Mouse (Mus musculus): ENCODE results near the gene Pold2. TPM values are rescaled to one million over a fixed set of nuclear protein-coding genes. Genes with fewer than 3 reads are reported as not detected.
A peak's percentile ranks its signal among the peaks of the same experiment; 100 is the strongest.

Gene Pold2
- polyA plus RNA-seq, 1 experiment from 2014 or later, result 46.8 TPM

- Histone ChIP-seq H3K9me3 (ENCODE audit: control insufficient read depth, low read length) (no peaks in the 10 kb centered on the region), H3K4me1 (replicated peaks; ENCODE audit: control insufficient read depth, insufficient read depth, low read length) (0 out of 2 replicates have a peak, but pooled peaks cover 3% of the 10 kb centered on the region), H3K4me2 (replicated peaks) (no peak overlapping the region), H3K27ac (no peak overlapping the region), H3K9ac (no peak overlapping the region), H3K36me3 (replicated peaks; ENCODE audit: control insufficient read depth, insufficient read depth) (no peaks in the 10 kb centered on the region), H3K4me3 (replicated peaks; ENCODE audit: low read length) (no peak overlapping the region), H3K27me3 (ENCODE audit: control insufficient read depth, insufficient read depth, low read length) (peaks cover 16% of the 10 kb centered on the region)
- ATAC-seq (ENCODE audit: low FRiP score) (no peak), DNase-seq (ENCODE audit: low spot score) (no peak)
- WGBS, result 76% methylated on average over 8 of the region's 8 CpGs
These were observed 21.5 kb downstream of the Pold2 start for GRCm38 (mm10) chr11:5856479-5857130.

- Histone ChIP-seq H3K27me3 (ENCODE audit: control insufficient read depth, insufficient read depth, low read length) (peaks cover 9% of the 10 kb centered on the region), H3K9ac (0 out of 2 replicates have a peak overlapping the region, but pooled peaks have one; percentile 31), H3K27ac (no peak overlapping the region), H3K4me2 (replicated peaks) (no peak overlapping the region), H3K4me3 (replicated peaks; ENCODE audit: low read length) (no peak overlapping the region), H3K9me3 (ENCODE audit: control insufficient read depth, low read length) (no peaks in the 10 kb centered on the region), H3K4me1 (replicated peaks; ENCODE audit: control insufficient read depth, insufficient read depth, low read length) (no peaks in the 10 kb centered on the region), H3K36me3 (replicated peaks; ENCODE audit: control insufficient read depth, insufficient read depth) (no peaks in the 10 kb centered on the region)
- peak; percentile 31; the same call in 1 of the 2 replicates for ATAC-seq (ENCODE audit: low FRiP score)
- 34% methylated on average over 7 of the region's 7 CpGs for WGBS
- DNase-seq (ENCODE audit: low spot score), result no peak
These were observed 22.2 kb downstream of the Pold2 start for GRCm38 (mm10) chr11:5855902-5856301.

GRCm38 (mm10) chr11:5855481-5855880, 22.6 kb downstream of the Pold2 start:
- no peak overlapping the region for H3K4me3 ChIP-seq (replicated peaks; ENCODE audit: low read length)
- H3K9me3 ChIP-seq (ENCODE audit: control insufficient read depth, low read length), result no peaks in the 10 kb centered on the region
- H3K27ac ChIP-seq, result no peak overlapping the region
- H3K36me3 ChIP-seq (replicated peaks; ENCODE audit: control insufficient read depth, insufficient read depth), result no peaks in the 10 kb centered on the region
- H3K4me2 ChIP-seq (replicated peaks), result no peak overlapping the region
- H3K9ac ChIP-seq, result no peak overlapping the region
- DNase-seq (ENCODE audit: low spot score), result peak; percentile 47
- H3K4me1 ChIP-seq (replicated peaks; ENCODE audit: control insufficient read depth, insufficient read depth, low read length), result no peaks in the 10 kb centered on the region
- no peak for ATAC-seq (ENCODE audit: low FRiP score)
- H3K27me3 ChIP-seq (ENCODE audit: control insufficient read depth, insufficient read depth, low read length), result peaks cover 5% of the 10 kb centered on the region

GRCm38 (mm10) chr11:5852314-5852713, 25.8 kb downstream of the Pold2 start:
- Histone ChIP-seq H3K9me3 (ENCODE audit: control insufficient read depth, low read length) (no peaks in the 10 kb centered on the region), H3K4me2 (replicated peaks) (no peak overlapping the region), H3K36me3 (replicated peaks; ENCODE audit: control insufficient read depth, insufficient read depth) (no peaks in the 10 kb centered on the region), H3K9ac (no peak overlapping the region), H3K4me1 (replicated peaks; ENCODE audit: control insufficient read depth, insufficient read depth, low read length) (no peaks in the 10 kb centered on the region), H3K27ac (no peak overlapping the region), H3K27me3 (ENCODE audit: control insufficient read depth, insufficient read depth, low read length) (no peaks in the 10 kb centered on the region), H3K4me3 (replicated peaks; ENCODE audit: low read length) (no peak overlapping the region)
- WGBS, result 39% methylated on average over 1 of the region's 1 CpGs
- DNase-seq (ENCODE audit: low spot score) (no peak), ATAC-seq (ENCODE audit: low FRiP score) (no peak)

DNA sequence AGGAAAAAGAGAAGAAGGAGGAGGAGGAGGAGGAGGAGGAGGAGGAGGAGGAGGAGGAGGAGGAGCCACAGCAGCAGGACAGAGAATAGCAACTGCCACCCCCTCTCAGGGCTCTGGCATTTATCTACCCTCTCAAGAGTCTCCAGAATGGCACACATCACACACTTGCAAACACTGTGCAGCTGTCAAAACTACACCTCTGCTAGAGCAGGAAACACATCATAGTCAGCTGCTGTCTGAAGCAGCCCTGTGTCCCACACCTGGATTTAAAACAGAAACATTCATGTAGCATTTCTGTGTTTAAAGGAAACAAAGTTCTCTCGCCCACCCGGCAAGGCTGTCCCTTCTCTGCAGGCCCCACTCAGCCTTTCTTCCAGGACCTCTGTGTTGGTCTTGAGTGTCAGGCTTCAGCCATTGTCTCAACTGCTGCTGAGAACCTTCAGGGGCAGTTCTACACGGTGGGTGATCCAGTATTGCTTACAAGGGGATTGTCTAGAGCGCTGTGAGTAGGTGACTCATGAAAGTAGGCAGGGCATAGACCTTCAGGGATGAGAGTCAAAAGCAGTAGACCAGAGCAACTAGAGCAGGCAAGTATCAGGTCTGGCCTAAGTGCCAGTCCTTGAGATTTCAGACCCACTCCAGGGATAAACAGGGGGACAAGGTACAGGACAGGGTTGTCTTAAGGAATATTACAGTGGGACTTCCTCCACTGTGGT, 26.9 kb downstream of the Pold2 start:
- 63% methylated on average over 4 of the region's 4 CpGs for WGBS
- no peak overlapping the region for H3K4me2 ChIP-seq (replicated peaks)
- H3K27me3 ChIP-seq (ENCODE audit: control insufficient read depth, insufficient read depth, low read length), result no peaks in the 10 kb centered on the region
- no peaks in the 10 kb centered on the region for H3K9me3 ChIP-seq (ENCODE audit: control insufficient read depth, low read length)
- no peak for DNase-seq (ENCODE audit: low spot score)
- H3K36me3 ChIP-seq (replicated peaks; ENCODE audit: control insufficient read depth, insufficient read depth), result no peaks in the 10 kb centered on the region
- no peak overlapping the region for H3K27ac ChIP-seq
- no peak overlapping the region for H3K4me3 ChIP-seq (replicated peaks; ENCODE audit: low read length)
- no peak for ATAC-seq (ENCODE audit: low FRiP score)
- no peak overlapping the region for H3K9ac ChIP-seq
- H3K4me1 ChIP-seq (replicated peaks; ENCODE audit: control insufficient read depth, insufficient read depth, low read length), result no peaks in the 10 kb centered on the region

DNA sequence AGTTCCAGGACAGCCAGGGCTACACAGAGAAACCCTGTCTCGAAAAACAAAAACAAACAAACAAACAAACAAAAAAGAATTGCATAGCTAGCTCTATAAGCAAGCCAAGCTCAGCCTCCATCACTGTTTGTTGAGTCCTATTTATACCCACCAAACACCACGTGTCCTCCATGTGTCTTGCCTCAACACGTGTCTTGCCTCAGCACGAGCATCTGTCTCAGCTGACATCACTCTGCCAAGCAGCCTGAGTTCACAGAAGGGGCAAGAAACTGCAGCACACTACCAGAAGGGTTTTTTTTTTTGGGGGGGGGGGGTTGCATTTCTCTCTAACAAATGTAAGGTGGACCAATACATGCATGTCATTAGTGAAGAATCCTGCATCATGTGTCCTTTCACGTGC, 27.6 kb downstream of the Pold2 start:
- no peak overlapping the region for H3K4me2 ChIP-seq (replicated peaks)
- ATAC-seq (ENCODE audit: low FRiP score), result no peak
- DNase-seq (ENCODE audit: low spot score), result no peak
- H3K27ac ChIP-seq, result no peak overlapping the region
- no peak overlapping the region for H3K9ac ChIP-seq
- WGBS, result 77% methylated on average over 5 of the region's 5 CpGs
- H3K36me3 ChIP-seq (replicated peaks; ENCODE audit: control insufficient read depth, insufficient read depth), result no peaks in the 10 kb centered on the region
- no peaks in the 10 kb centered on the region for H3K4me1 ChIP-seq (replicated peaks; ENCODE audit: control insufficient read depth, insufficient read depth, low read length)
- no peaks in the 10 kb centered on the region for H3K27me3 ChIP-seq (ENCODE audit: control insufficient read depth, insufficient read depth, low read length)
- no peak overlapping the region for H3K4me3 ChIP-seq (replicated peaks; ENCODE audit: low read length)
- H3K9me3 ChIP-seq (ENCODE audit: control insufficient read depth, low read length), result no peaks in the 10 kb centered on the region

DNA sequence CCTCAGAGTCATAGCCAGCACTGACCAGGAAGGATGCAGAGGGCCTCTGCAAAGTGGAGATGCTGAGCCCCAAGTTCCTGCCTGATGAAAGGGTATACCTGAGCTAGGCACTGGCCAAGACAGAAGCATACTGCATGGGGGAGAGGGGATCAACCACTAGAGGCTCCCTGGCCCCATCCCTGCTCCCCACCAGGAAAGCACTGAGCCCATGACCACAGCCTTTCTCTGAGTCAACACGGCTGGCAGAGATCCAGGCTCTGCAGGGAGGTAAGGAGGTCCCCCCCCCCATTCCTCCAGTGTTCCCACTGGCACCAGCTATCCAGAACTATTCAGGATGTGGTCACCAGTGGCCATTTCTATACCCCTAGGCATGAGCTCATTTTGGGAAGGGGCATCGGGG, 28.8 kb downstream of the Pold2 start:
- Histone ChIP-seq H3K9me3 (ENCODE audit: control insufficient read depth, low read length) (no peaks in the 10 kb centered on the region), H3K4me1 (replicated peaks; ENCODE audit: control insufficient read depth, insufficient read depth, low read length) (no peaks in the 10 kb centered on the region), H3K4me3 (replicated peaks; ENCODE audit: low read length) (no peak overlapping the region), H3K27me3 (ENCODE audit: control insufficient read depth, insufficient read depth, low read length) (no peaks in the 10 kb centered on the region), H3K4me2 (replicated peaks) (no peak overlapping the region), H3K36me3 (replicated peaks; ENCODE audit: control insufficient read depth, insufficient read depth) (no peaks in the 10 kb centered on the region), H3K9ac (no peak overlapping the region), H3K27ac (no peak overlapping the region)
- 75% methylated on average over 2 of the region's 2 CpGs for WGBS
- DNase-seq (ENCODE audit: low spot score), result no peak
- ATAC-seq (ENCODE audit: low FRiP score), result no peak

DNA sequence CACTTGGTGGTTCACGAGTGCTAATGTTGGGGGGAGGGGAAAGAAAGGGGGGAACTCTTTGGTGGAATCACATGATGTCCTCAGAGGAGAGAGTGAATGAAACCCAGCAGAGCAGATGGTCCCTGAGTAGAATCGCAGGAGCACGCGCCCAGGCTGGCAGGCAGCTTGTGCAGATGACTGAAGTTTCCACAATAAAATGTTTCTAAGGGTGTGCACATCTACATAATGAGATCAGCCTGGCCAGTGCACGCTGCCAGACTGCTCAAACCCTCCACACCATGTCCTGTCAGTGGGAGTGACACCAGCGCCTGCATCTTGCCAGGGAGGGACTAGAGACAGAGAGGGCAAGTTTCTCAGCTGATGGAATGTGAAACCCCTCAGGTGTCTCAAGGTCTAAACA, 29.4 kb downstream of the Pold2 start:
- Histone ChIP-seq H3K9me3 (ENCODE audit: control insufficient read depth, low read length) (no peaks in the 10 kb centered on the region), H3K27ac (no peak overlapping the region), H3K27me3 (ENCODE audit: control insufficient read depth, insufficient read depth, low read length) (no peaks in the 10 kb centered on the region), H3K4me3 (replicated peaks; ENCODE audit: low read length) (no peak overlapping the region), H3K4me2 (replicated peaks) (no peak overlapping the region), H3K4me1 (replicated peaks; ENCODE audit: control insufficient read depth, insufficient read depth, low read length) (no peaks in the 10 kb centered on the region), H3K36me3 (replicated peaks; ENCODE audit: control insufficient read depth, insufficient read depth) (no peaks in the 10 kb centered on the region), H3K9ac (no peak overlapping the region)
- ATAC-seq (ENCODE audit: low FRiP score) (peak; percentile 43; the same call in 1 of the 2 replicates), DNase-seq (ENCODE audit: low spot score) (peak; percentile 25)
- 33% methylated on average over 6 of the region's 6 CpGs for WGBS

DNA sequence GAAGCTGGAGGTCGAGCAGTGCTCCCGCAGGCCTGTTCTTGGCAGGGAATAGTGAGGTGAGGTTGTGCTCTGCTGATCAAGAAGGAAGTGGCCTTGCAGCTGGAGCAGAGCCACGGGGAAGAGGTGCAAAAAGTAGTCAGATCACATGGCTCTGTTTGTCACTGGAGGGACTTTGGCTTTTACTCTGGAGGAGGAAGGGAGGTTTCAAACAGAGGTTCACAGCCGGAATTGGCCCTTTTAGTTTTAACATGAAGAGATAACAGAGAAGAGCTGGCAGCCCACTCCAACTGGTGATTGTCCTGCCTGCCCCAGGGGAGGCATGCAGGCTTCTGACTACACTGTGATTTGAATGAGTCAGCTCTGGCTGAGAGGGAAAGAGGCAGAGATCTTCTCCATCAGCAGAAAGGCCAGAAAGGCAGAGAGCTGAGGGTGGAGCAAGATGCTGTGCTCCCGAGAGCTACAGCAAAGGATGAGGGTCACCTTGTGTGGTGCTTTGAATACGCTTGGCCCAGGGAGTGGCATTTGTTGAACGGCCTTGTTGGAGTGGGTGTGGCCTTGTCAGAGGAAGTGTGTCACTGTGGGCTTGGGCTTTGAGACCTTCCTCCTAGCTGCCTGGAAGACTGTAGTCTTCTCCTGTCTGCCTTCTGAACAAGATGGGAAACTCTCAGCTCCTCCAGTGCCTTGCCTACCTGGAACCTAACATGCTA, 31.3 kb downstream of the Pold2 start:
- WGBS, result 75% methylated on average over 7 of the region's 7 CpGs
- ATAC-seq (ENCODE audit: low FRiP score), result no peak
- Histone ChIP-seq H3K4me3 (replicated peaks; ENCODE audit: low read length) (no peak overlapping the region), H3K4me1 (replicated peaks; ENCODE audit: control insufficient read depth, insufficient read depth, low read length) (no peaks in the 10 kb centered on the region), H3K4me2 (replicated peaks) (no peak overlapping the region), H3K27me3 (ENCODE audit: control insufficient read depth, insufficient read depth, low read length) (no peaks in the 10 kb centered on the region), H3K9me3 (ENCODE audit: control insufficient read depth, low read length) (no peaks in the 10 kb centered on the region), H3K27ac (no peak overlapping the region), H3K9ac (no peak overlapping the region), H3K36me3 (replicated peaks; ENCODE audit: control insufficient read depth, insufficient read depth) (no peaks in the 10 kb centered on the region)
- DNase-seq (ENCODE audit: low spot score), result no peak
